Mouse (Mus musculus) embryonic fibroblast, embryonic 13.5 days (primary cell): ENCODE measurements at regions not wholly inside any gene's neighbourhood (a gene's known extent, or its start where the extent isn't known, plus 50 kb on each side); places are given as distances from the start of the nearest gene placed in this dataset.

Experiments used
- CTCF ChIP-seq: IDR thresholded peaks from 2 replicates; pipeline ENCODE4 v1.5.1; 2011; ENCODE audit warnings: mild to moderate bottlenecking, control low read depth, low read length, moderate library complexity, borderline replicate concordance; ENCODE audit not compliant: insufficient read depth
- POLR2A ChIP-seq: IDR thresholded peaks from 2 replicates; pipeline ENCODE4 v1.6.1; 2011; ENCODE audit warnings: low read depth, mild to moderate bottlenecking, control low read depth, low read length, moderate library complexity

DNA sequence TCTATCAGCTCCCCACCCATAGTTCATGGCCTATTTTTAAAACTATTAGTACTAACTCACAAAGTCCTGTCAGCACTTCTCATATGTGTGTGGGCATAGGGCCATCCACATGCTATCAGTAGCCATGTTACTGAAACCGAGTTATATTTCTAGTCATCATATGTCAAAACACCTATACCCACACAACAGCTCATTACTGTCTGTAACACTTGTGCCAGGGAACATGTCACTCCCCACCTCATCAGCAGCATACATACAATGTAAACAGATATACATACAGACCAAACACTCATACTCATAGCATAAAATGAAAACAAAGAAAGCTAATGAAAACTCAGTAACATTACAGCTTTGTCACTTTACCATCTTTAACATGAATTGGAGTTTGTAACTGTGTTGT, 872.0 kb downstream of the Trim52 start:
- TF ChIP-seq CTCF (no peak), POLR2A (no peak)
